Mouse (Mus musculus) right cerebral cortex, adult 2 months (tissue): ENCODE measurements around the gene Nxpe2.

Experiments used
- DNase-seq, 2 experiments: peaks; one replicate each; pipeline ENCODE4 v3.0.0; 2021 to 2022; ENCODE audit warnings: low spot score in 2 of 2

Nxpe2 gene

DNA sequence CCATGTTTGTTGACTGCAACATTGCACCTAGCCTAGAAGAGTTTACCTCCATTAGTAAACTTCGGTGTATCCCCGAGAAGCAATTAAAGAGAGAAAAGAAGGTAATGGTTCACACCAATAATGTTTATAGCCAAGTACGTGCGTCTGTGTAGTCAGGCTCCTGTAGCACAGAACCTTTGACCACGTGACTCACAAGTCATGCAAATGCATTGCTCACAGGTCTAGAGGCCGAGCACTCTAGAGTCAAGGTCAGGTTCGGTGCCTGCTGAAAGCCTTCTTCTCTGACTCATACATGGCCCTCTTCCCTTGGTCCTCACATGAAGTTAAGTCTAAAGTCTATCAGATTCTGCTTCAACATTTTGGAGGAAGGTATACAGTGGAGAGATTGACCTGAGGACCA lies 54.3 kb downstream of the Nxpe2 start:
- no peak for DNase-seq

DNA sequence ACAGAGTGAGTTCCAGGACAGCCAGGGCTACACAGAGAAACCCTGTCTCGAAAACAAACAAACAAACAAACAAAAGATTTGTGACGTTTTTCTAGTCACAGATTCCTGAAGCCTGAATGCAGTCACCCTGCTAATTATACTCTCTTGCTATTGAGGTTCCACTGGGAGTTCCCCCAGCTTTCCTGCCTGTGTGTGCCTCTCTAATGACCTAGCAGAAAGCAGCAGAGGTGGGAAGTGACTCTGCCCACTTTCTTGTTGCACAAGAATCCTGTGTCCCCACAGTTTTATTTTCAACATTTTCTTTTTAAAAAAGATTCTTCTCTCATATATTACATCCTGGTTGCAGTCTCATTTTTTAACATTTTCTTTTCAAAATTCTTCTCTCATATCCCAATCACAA lies 58.5 kb downstream of the Nxpe2 start:
- no peak for DNase-seq

DNA sequence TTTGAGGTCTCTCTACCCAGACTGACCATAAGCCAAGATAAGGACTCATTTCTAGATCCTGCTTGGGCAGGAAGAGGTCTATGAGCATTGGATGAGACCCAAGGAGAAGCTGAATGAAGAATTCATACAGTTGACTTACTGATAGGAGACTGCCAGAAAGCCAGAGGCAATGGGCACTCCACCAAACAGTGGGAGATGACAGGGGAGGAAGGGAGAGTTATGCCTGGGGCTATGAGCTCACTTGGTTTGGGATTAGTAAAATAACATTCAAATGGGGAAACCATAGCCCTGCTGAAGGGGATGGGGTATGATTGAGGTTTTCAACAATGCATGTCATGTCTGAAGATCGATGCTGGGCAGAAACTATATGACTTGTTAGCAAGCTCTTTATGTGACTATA lies 63.0 kb downstream of the Nxpe2 start:
- no peak for DNase-seq

DNA sequence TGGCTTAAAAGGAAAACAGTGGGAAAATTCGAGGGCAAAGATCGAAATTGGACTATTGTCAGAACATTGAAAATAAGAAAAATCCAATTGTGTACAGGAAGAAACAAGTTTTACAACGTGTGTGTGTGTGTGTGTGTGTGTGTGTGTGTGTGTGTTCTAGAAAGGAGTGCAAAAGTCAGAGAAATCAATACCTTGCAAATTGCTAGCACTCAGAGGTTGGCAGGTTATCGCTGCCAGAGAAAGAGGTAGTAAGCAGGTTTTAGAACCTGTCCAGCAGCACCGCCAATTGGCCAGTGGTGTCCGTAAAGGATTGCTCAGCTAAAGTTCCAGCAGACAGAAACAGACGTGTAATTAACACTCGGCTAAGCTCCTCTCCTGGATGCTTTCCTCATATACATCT lies 69.0 kb downstream of the Nxpe2 start:
- no peak for DNase-seq

DNA sequence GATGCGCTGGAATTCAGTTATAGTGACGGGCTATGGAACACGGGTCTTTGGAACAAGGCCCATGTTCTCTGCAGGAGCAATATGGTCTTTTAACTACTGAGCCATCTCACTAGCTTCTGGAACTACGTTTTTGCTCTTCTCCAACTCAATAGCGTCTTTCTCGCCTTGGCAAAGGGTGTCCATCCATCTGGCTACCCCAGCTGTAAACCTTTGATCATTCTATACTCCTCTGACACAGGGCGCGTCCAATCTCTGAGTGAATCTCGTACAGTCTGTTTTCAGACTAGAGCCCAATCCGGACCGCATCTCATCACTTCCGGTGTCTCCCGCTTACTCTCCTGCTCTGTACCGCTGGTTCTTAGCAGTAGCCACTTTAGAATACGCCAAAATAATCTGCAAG lies 76.4 kb downstream of the Nxpe2 start:
- DNase-seq, result no peak
